Mouse (Mus musculus) kidney, postnatal 0 days (tissue): ENCODE data around the gene Eml1. TPM values are rescaled to one million over a fixed set of nuclear protein-coding genes. Genes with fewer than 3 reads are reported as not detected.

Experiments used
- ATAC-seq: fragments of 200-750 bp; cut with Nextera tagmentation; replicated peaks from 2 replicates; pipeline ENCODE4 v1.8.0; 2017; ENCODE audit warnings: low read depth, moderate number of reproducible peaks, moderate TSS enrichment, moderate library complexity; ENCODE audit not compliant: low FRiP score
- DNase-seq: peaks from one replicate; pipeline ENCODE4 v3.0.0-alpha.2; 2016; ENCODE audit warnings: low spot score
- H3K27ac ChIP-seq: fragments of 300-500 bp; sonication (generic); 2 replicates; pipeline ENCODE4 v1.5.1; 2014; ENCODE audit warnings: mild to moderate bottlenecking
- H3K27me3 ChIP-seq: fragments of 300-500 bp; sonication (generic); 2 replicates; pipeline ENCODE4 v1.6.1; 2014; ENCODE audit warnings: low read length, mixed read lengths; ENCODE audit not compliant: insufficient read depth
- H3K36me3 ChIP-seq: fragments of 300-500 bp; sonication (generic); 2 replicates; pipeline ENCODE4 v1.6.1; 2014; ENCODE audit warnings: low read length, mixed read lengths; ENCODE audit not compliant: insufficient read depth
- H3K4me1 ChIP-seq: fragments of 300-500 bp; sonication (generic); replicated peaks from 2 replicates; pipeline ENCODE4 v1.6.1; 2014; ENCODE audit warnings: antibody characterized with exemption, low read length, mixed read lengths; ENCODE audit not compliant: insufficient read depth
- H3K4me2 ChIP-seq: fragments of 300-500 bp; sonication (generic); 2 replicates; pipeline ENCODE4 v1.6.1; 2014; ENCODE audit warnings: mild to moderate bottlenecking, low read length, moderate library complexity, mixed read lengths
- H3K4me3 ChIP-seq: fragments of 300-500 bp; sonication (generic); replicated peaks from 2 replicates; pipeline ENCODE4 v1.5.1; 2014; ENCODE audit warnings: low read depth, low read length
- H3K9ac ChIP-seq: fragments of 300-500 bp; sonication (generic); 2 replicates; pipeline ENCODE4 v1.6.1; 2014; ENCODE audit warnings: low read depth, low read length
- H3K9me3 ChIP-seq: fragments of 300-500 bp; sonication (generic); replicated peaks from 2 replicates; pipeline ENCODE4 v1.6.1; 2016; ENCODE audit warnings: low read length, inconsistent platforms, mixed read lengths
- CTCF ChIP-seq: IDR thresholded peaks from 2 replicates; pipeline ENCODE4 v1.5.1; 2016; ENCODE audit warnings: antibody characterized with exemption, low read depth, mild to moderate bottlenecking, moderate library complexity
- WGBS: fragments of 180-500 bp; shearing (Covaris S2); extraction: QIAGEN DNeasy Blood & Tissue Kit; methylation state at CpG from one replicate; pipeline ENCODE4 v1.1.7; 2014; 5-methylcytosine and 5-hydroxymethylcytosine counted together
- polyA plus RNA-seq: library from polyadenylated mRNA; unstranded; fragments of >200 nt; fragmentation: Nextera tagmentation; extraction: Ambion mirVana; gene quantifications from 2 replicates; pipeline ENCODE4 v1.2.1, GENCODE M21; 2015

Gene Eml1
- polyA plus RNA-seq, 1 experiment from 2014 or later = 39.0 TPM

GRCm38 (mm10) chr12:108334529-108334928, 36.2 kb upstream of the Eml1 start:
- no peak for TF ChIP-seq CTCF
- 0 out of 2 replicates have a peak, but pooled peaks cover 3% of the 10 kb centered on the region for H3K27me3 ChIP-seq
- WGBS = 1% methylated on average over 32 of the region's 32 CpGs
- H3K27ac ChIP-seq = no peak overlapping the region
- peak overlapping the region; percentile 100 for H3K4me2 ChIP-seq
- H3K4me1 ChIP-seq = 0 out of 2 replicates have a peak, but pooled peaks cover 8% of the 10 kb centered on the region
- peak overlapping the region; percentile 65; the same call in 1 of the 2 replicates for H3K9ac ChIP-seq
- H3K36me3 ChIP-seq = no peaks in the 10 kb centered on the region
- peak overlapping the region; percentile 63 for H3K4me3 ChIP-seq
- no peak; the same call in 1 of the 2 replicates for ATAC-seq
- no peaks in the 10 kb centered on the region for H3K9me3 ChIP-seq
- DNase-seq = peak; percentile 29

GRCm38 (mm10) chr12:108338572-108339190, 32.1 kb upstream of the Eml1 start:
- Histone ChIP-seq H3K9me3 (no peaks in the 10 kb centered on the region), H3K4me3 (no peak overlapping the region), H3K4me1 (0 out of 2 replicates have a peak, but pooled peaks cover 2% of the 10 kb centered on the region), H3K36me3 (no peaks in the 10 kb centered on the region), H3K4me2 (0 out of 2 replicates have a peak overlapping the region, but pooled peaks have one; percentile 30), H3K9ac (no peak overlapping the region), H3K27me3 (0 out of 2 replicates have a peak, but pooled peaks cover 3% of the 10 kb centered on the region), H3K27ac (no peak overlapping the region)
- peak; percentile 81 for TF ChIP-seq CTCF
- 12% methylated on average over 14 of the region's 14 CpGs for WGBS
- DNase-seq (peak; percentile 69), ATAC-seq (no peak)

GRCm38 (mm10) chr12:108348151-108348550, 22.6 kb upstream of the Eml1 start:
- TF ChIP-seq CTCF = no peak
- no peak for ATAC-seq
- H3K36me3 ChIP-seq = no peaks in the 10 kb centered on the region
- no peaks in the 10 kb centered on the region for H3K9me3 ChIP-seq
- WGBS = 86% methylated on average over 8 of the region's 8 CpGs
- no peak overlapping the region for H3K4me3 ChIP-seq
- H3K9ac ChIP-seq = no peak overlapping the region
- DNase-seq = no peak
- no peaks in the 10 kb centered on the region; the same call in 1 of the 2 replicates for H3K27me3 ChIP-seq
- no peaks in the 10 kb centered on the region for H3K4me1 ChIP-seq
- no peak overlapping the region for H3K27ac ChIP-seq
- no peak overlapping the region for H3K4me2 ChIP-seq

- Histone ChIP-seq H3K27me3 (no peaks in the 10 kb centered on the region; the same call in 1 of the 2 replicates), H3K36me3 (no peaks in the 10 kb centered on the region), H3K27ac (no peak overlapping the region), H3K9me3 (no peaks in the 10 kb centered on the region), H3K4me3 (no peak overlapping the region), H3K4me1 (no peaks in the 10 kb centered on the region), H3K9ac (no peak overlapping the region), H3K4me2 (no peak overlapping the region)
- TF ChIP-seq CTCF = no peak
- DNase-seq (no peak), ATAC-seq (no peak)
- 63% methylated on average over 5 of the region's 5 CpGs for WGBS
These were observed 21.7 kb upstream of the Eml1 start for GRCm38 (mm10) chr12:108349026-108349425.

GRCm38 (mm10) chr12:108350931-108351330, 19.8 kb upstream of the Eml1 start:
- 70% methylated on average over 10 of the region's 10 CpGs for whole genome bisulfite sequencing
- no peak for DNase-seq
- Histone ChIP-seq H3K9ac (no peak overlapping the region), H3K27me3 (no peaks in the 10 kb centered on the region; the same call in 1 of the 2 replicates), H3K27ac (no peak overlapping the region), H3K4me1 (no peaks in the 10 kb centered on the region), H3K4me3 (no peak overlapping the region), H3K4me2 (no peak overlapping the region), H3K36me3 (no peaks in the 10 kb centered on the region), H3K9me3 (no peaks in the 10 kb centered on the region)
- TF ChIP-seq CTCF = no peak
- no peak for ATAC-seq

- DNase-seq (no peak), ATAC-seq (no peak)
These were observed 18.2 kb upstream of the Eml1 start for GRCm38 (mm10) chr12:108352371-108353136.

More at GRCm38 (mm10) chr12:108352371-108353136, 18.2 kb upstream of the Eml1 start:
- no peaks in the 10 kb centered on the region for H3K9me3 ChIP-seq
- H3K4me3 ChIP-seq = 0 out of 2 replicates have a peak overlapping the region, but pooled peaks have one; percentile 18
- no peaks in the 10 kb centered on the region for H3K36me3 ChIP-seq
- H3K4me1 ChIP-seq = no peaks in the 10 kb centered on the region
- H3K4me2 ChIP-seq = peak overlapping the region; percentile 46
- WGBS = 8% methylated on average over 35 of the region's 35 CpGs
- no peak overlapping the region for H3K9ac ChIP-seq
- H3K27ac ChIP-seq = no peak overlapping the region
- H3K27me3 ChIP-seq = no peaks in the 10 kb centered on the region; the same call in 1 of the 2 replicates
- no peak for TF ChIP-seq CTCF
